Mouse (Mus musculus) c-Kit-negative CD71-positive TER-119-positive erythroid progenitor cells, embryonic 14.5 days (primary cell): Measurements from ENCODE around the gene Dusp6.

ENCODE experiments used
- DNase-seq: peaks from one replicate; pipeline ENCODE4 v3.0.0-alpha.2; 2013; ENCODE audit warnings: low read depth, low spot score

Gene Dusp6

DNA sequence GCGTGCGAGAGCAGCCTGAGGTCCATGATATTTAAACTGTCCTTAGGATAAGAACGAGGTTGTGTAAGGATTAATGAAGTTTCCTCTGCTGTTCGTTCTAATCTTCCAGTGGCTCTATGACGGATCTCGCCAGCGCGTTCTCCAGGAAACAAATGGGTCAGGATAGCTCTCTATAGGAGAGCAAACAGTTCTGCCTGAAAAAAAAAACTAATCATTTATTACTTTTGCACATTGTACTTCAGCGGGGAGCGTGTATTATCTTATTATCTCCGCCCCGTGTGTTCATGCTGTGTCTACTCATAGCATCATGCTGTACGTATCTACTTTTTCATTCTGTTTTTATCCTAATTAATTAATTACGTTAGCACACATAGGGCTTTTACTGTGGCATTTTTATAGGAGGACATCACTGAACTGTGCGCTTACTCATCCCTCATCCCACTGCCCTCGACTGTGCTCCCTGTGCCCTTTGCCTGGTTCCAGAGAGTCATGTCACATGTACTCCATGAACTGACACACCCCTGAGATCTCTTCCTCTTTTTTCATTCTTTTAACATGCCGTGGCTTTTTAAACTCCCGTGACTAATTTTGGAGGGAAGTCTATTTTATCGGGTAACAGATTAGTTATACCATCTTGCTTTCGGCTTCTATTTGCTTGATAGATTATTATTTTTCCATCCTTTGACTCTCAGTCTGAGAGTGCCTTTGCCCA lies 16.1 kb upstream of the Dusp6 start:
- no peak for DNase-seq

GRCm38 (mm10) chr10:99250874-99251281 lies 12.2 kb upstream of the Dusp6 start:
- DNase-seq: no peak

DNA sequence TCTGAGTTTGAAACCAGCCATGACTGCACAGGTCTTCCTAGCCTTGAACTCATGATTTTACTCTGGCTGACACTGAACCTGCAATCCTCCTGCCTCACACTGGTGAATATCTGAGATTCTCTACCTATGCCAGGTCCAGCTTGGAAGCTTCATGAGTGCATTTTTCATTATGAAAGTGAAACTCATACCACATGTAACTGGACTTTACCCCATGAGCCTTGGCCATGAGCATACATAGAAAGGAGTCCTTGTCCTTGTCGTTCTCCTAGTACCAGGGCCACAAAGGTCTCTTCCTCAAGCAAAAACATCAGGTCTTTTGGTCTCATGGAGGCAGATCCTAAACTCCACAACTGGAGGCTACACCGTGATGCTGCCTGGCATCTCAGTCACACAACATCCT lies 9.6 kb upstream of the Dusp6 start:
- no peak for DNase-seq

DNA sequence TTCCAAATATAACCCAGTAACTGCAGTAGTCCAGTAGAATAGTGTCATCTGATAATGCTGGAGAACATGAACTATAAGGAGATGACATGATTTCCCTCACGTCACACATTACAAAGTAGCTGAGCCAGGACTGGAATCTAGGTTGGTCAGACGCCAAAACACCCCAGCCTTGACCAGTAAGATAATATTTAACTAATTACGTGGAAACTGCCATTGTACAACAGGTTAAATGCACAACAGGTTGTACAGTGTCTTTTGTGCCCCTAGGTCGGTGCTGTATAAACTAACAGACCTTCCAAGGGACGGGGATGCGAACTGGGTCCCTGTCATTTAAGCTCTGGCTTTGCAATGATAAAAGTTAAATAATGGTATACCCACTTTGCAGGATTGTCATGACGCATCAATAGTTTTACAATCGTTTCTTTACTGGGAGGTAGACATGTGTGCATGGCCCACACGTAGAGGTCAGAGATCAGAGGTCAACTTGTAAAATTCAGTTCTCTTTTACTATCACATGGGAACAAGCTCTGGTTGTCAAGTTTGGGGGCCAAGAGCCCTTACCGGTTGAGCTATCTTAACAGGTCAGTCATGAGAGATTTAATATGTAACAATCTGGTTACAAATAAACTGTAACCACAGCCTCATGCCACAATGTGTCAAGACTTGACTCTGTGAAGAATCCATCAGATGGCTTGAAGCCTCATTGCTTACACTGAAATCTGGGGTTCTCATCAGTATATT lies 7.0 kb upstream of the Dusp6 start:
- no peak for DNase-seq

DNA sequence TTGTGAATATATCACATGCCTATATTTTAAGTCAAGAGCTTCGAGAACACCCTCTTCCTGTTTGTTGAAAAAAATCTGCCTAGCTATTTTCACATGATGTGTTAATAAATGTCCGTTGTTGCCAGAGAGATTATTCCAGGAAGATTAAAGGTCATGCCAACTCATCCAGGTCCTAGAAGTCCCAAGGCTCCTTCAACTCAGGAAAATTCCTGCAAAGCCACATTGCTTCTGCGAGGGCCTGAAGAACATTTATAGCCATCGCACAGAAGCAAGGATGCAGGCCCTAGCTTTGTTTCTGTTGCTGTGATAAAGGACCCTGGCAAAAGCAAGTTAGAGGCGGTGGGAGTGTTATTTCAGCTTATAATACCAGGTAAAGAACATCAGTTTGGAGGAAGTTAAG lies 5.5 kb upstream of the Dusp6 start:
- no peak for DNase-seq

- DNase-seq: no peak
Measured at GRCm38 (mm10) chr10:99259840-99260239, 3.2 kb upstream of the Dusp6 start.

- DNase-seq: no peak
Measured at GRCm38 (mm10) chr10:99261151-99261635, 1.8 kb upstream of the Dusp6 start.

GRCm38 (mm10) chr10:99261636-99262318 lies 1.3 kb upstream of the Dusp6 start:
- DNase-seq: no peak

GRCm38 (mm10) chr10:99262319-99262866 lies 638 bp upstream of the Dusp6 start:
- DNase-seq: no peak

DNA sequence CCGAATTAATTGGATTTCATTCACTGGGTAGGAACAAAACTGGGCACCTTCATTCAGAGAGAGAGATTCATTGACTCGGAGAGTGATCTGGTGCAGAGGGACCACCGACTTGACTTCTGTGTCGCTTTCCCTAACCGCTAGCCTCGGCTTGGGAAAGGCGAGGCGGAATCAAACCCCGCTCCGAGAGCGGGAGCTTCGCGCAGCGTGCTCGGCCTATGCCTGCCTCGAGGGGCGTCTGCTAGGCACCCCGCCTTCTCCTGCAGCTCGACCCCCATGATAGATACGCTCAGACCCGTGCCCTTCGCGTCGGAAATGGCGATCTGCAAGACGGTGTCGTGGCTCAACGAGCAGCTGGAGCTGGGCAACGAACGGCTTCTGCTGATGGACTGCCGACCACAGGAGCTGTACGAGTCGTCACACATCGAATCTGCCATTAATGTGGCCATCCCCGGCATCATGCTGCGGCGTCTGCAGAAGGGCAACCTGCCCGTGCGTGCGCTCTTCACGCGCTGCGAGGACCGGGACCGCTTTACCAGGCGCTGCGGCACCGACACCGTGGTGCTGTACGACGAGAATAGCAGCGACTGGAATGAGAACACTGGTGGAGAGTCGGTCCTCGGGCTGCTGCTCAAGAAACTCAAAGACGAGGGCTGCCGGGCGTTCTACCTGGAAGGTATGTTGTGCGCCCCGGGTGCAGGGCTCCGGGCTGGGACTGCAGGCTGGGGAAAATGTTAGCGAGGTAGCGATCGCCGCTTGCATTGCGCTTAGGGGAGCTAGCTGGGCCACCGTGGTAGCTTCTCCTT lies 589 bp downstream of the Dusp6 start:
- DNase-seq: no peak

DNA sequence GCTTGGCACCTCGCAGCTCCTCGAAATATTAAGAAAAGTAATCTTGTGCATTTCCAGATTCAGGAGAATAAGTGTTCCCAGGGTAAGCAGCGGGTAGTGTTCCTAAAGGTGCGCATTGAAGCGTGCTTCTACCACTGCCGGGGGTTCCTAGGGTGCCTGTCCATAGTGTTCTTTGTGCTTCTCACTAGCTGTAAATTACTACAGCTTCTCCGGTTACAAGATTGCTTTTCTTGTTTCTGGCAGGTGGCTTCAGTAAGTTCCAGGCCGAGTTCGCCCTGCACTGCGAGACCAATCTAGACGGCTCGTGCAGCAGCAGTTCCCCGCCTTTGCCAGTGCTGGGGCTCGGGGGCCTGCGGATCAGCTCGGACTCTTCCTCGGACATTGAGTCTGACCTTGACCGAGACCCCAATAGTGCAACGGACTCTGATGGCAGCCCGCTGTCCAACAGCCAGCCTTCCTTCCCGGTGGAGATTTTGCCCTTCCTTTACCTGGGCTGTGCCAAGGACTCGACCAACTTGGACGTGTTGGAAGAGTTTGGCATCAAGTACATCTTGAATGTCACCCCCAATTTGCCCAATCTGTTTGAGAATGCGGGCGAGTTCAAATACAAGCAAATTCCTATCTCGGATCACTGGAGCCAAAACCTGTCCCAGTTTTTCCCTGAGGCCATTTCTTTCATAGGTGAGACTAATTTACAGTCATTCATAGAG lies 1.4 kb downstream of the Dusp6 start:
- DNase-seq: no peak

DNA sequence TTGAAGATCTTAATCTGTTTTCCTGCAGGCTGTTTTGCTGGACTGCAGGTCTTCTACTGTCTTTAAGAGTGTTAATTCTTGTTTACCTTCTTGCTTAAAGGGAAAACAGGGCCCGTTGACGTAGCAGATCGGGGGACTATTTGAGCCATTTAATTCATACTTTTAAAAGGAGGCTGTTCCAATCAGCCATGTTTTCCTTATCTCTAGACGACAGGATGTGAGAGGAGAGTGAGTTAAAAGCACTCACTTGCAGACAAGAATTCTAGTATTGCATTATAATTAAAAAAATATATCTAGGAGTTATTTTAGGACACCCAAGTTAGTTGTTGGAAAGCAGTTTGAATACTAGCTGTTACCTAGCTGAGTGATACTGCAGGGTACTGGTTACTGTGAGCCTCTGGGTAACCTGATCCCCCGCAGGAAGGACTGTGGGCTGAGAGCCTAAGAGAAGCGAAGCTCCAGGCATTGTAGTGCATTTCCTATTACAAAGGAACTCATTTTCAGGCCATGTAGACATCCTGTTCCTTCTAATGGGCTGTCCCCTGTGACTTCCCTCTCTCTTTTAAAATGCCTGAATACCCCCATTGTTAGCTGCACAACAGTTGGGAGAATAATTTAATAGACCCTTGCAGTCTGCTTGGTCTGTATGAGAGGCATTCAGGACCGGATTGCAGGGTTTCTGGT lies 2.1 kb downstream of the Dusp6 start:
- DNase-seq: no peak

GRCm38 (mm10) chr10:99266025-99266424 lies 3.0 kb downstream of the Dusp6 start:
- DNase-seq: no peak

- DNase-seq: no peak
Measured at GRCm38 (mm10) chr10:99267621-99268020, 4.6 kb downstream of the Dusp6 start.

DNA sequence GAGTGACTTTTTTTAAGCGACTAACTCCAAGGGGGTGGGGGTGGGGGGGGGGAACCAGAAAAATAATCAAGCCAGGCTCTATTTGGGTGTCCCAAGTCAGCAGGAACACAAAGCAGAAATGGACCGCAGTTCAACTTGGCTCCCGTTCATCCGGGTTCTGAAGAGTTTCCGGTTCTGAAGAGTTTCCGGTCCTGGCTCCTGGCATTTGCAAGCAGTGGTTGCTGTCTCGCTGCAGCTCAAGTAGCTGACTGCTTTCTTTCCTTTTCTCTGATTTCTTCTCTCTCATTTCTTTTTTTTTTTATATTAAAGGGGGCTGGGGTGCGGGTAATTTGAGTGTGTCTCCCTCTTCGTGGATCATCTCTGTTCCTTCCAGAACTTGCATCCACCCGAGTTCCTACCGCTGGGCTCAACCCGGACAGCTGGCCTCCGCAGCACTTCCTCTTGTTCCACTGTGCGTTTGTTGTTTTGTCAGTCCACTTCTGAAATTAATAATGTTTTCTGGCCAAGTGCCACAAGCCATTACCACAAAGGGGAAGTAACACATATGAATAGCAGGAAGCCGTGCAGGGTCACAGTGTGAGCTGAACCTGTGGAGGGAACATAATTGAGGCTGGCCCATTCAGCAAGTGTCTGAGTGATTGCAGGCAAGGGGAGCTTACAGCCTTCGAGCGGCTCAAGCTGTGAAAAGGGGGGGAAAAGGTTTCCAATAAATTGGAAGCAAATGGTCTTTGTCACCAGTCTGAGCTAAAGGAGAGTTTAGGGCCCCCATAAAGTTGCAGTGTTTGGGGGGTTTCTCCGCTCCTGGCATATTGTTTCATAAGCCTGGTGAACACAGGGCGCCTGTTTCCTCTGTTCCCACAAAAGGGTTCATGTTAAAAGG lies 5.6 kb downstream of the Dusp6 start:
- no peak for DNase-seq

GRCm38 (mm10) chr10:99269301-99269701 lies 6.3 kb downstream of the Dusp6 start:
- no peak for DNase-seq

DNA sequence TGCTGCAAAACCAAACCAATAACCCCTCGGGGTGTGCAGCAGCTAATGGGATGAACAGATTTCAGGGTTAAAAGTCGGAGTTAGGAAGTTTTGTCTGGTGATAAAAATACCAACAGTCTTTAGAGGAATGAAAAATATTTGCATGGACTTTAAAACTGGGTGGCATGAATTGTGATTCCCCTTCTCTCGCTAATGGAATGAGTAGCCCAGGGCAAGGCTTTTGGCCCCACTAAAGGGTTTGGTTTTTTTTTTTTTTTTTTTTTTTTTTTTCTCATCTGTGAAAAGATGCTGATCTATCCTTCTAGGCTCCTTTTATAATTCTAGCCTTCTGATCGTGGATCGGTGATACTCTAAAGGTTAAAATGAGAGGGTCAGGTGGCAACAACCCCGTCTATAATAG lies 6.7 kb downstream of the Dusp6 start:
- no peak for DNase-seq

- DNase-seq: no peak
Measured at GRCm38 (mm10) chr10:99270406-99270805, 7.4 kb downstream of the Dusp6 start.

GRCm38 (mm10) chr10:99271016-99271415 lies 8.0 kb downstream of the Dusp6 start:
- no peak for DNase-seq
